Mouse (Mus musculus): ENCODE measurements around the gene Olfr985. TPM values are rescaled to one million over a fixed set of nuclear protein-coding genes. Genes with fewer than 3 reads are reported as not detected.

Olfr985 gene
- not detected for polyA plus RNA-seq (2017; shearing (Covaris generic))

GRCm38 (mm10) chr9:40130084-40130483 lies at the start of gene Olfr985:
Gene Olfr985, minus strand, starts transcription at chr9:40130184.

DNA sequence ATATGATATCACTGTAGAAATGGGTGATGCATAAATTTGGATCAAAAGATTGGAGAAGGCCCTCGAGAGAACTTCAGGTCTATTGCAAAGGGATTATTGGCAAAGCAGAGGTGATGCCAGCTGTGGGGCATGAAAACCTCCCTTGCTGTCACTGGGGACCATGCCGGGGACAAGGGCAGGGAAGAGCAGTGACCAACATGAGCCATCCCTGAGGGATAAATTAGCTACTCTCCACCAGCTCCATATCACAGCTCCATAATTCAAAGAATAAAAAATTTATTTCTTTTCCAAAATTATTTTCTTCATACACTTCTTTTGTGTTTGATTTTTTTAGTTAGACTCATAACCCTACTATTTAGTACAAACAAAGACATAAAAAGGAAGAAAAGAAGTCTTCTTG lies 15.9 kb downstream of the Olfr985 start, which contains the start of gene Olfr984:
TSS of gene Olfr984 (minus strand) at position 101 of the 400 bp plus-strand sequence.

DNA sequence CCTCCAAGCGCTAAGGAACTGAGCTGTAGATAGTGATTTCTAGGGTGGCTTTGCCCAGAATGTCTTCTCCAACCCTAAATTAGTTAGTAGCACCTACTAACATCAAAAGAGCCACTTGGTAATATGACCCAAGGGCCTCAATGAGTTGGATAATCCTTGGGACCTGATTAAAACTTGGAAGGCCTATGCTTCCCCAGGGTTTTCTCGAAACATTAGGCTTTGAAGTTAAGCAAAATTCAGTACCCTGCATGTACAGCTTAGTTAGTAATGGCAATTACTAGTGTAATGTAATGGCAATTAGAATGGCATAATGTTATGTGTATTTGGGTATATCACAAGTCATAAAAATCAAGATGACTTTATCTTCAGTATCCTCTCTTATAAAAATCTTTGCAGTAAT lies 36.5 kb downstream of the Olfr985 start, which contains the start of gene Olfr983:
TSS of gene Olfr983 (minus strand) at position 101 of the 400 bp plus-strand sequence.

Other genes starting within 250 kb of the Olfr985 start
- gene Olfr229, start 222.8 kb downstream of the Olfr985 start, polyA plus RNA-seq (2017; shearing (Covaris generic)), result not detected
- 0.14 TPM for gene Olfr974, start 192.7 kb downstream of the Olfr985 start, polyA plus RNA-seq (2017; shearing (Covaris generic))
- not detected for gene Olfr975, start 178.1 kb downstream of the Olfr985 start, polyA plus RNA-seq (2017; shearing (Covaris generic))
- not detected for gene Olfr976, start 169.1 kb downstream of the Olfr985 start, polyA plus RNA-seq (2017; shearing (Covaris generic))
- not detected for gene Olfr978, start 138.1 kb downstream of the Olfr985 start, polyA plus RNA-seq (2017; shearing (Covaris generic))
- not detected for gene Olfr979, start 126.7 kb downstream of the Olfr985 start, polyA plus RNA-seq (2017; shearing (Covaris generic))
- gene Olfr980, start 120.6 kb downstream of the Olfr985 start, polyA plus RNA-seq (2017; shearing (Covaris generic)), result not detected
- not detected for gene Olfr981, start 108.7 kb downstream of the Olfr985 start, polyA plus RNA-seq (2017; shearing (Covaris generic))
- 0.09 TPM for gene Olfr982, start 56.4 kb downstream of the Olfr985 start, polyA plus RNA-seq (2017; shearing (Covaris generic))
- gene Olfr983, start 36.6 kb downstream of the Olfr985 start, polyA plus RNA-seq (2017; shearing (Covaris generic)), result not detected
- gene Olfr984, start 16.0 kb downstream of the Olfr985 start, polyA plus RNA-seq (2017; shearing (Covaris generic)), result 0.09 TPM
- gene Tmem225, start 17.9 kb upstream of the Olfr985 start, polyA plus RNA-seq (2017; shearing (Covaris generic)), result not detected
- gene Olfr986, start 50.7 kb upstream of the Olfr985 start, polyA plus RNA-seq (2017; shearing (Covaris generic)), result not detected
- gene Zfp202, start 62.1 kb upstream of the Olfr985 start, polyA plus RNA-seq (2017; shearing (Covaris generic)), result 1.6 TPM
- 0.20 TPM for gene Scn3b, start 139.0 kb upstream of the Olfr985 start, polyA plus RNA-seq (2017; shearing (Covaris generic))